Mouse (Mus musculus) CH12.LX (cell line): ENCODE results near the gene Gtf3c4.

Source experiments
- BHLHE40 ChIP-seq: IDR thresholded peaks from 2 replicates; pipeline ENCODE4 v1.6.1; 2011; ENCODE audit warnings: mild to moderate bottlenecking, low read depth, low read length, improper control_type of control experiment
- CHD1 ChIP-seq: IDR thresholded peaks from 2 replicates; pipeline ENCODE4 v1.6.1; 2012; ENCODE audit warnings: low read depth, low read length, improper control_type of control experiment, inconsistent platforms
- CTCF ChIP-seq, 2 experiments: IDR thresholded peaks in 1 of 2; conservative IDR thresholded peaks in 1 of 2; 2 replicates each; pipeline ENCODE4 v1.5.1; 2011 to 2012; ENCODE audit warnings: low read depth in 2 of 2, low read length in 2 of 2, improper control_type of control experiment in 1 of 2, inconsistent platforms in 1 of 2, mild to moderate bottlenecking in 1 of 2, moderate library complexity in 1 of 2
- EP300 ChIP-seq: IDR thresholded peaks from 2 replicates; pipeline ENCODE4 v1.6.1; 2011; ENCODE audit warnings: low read length, improper control_type of control experiment
- MAFK ChIP-seq: IDR thresholded peaks from 2 replicates; pipeline ENCODE4 v1.6.1; 2011; ENCODE audit warnings: low read length, improper control_type of control experiment; ENCODE audit not compliant: insufficient replicate concordance
- MAZ ChIP-seq: IDR thresholded peaks from 2 replicates; pipeline ENCODE4 v1.6.1; 2012; ENCODE audit warnings: low read depth, mild to moderate bottlenecking, inconsistent platforms, low read length, improper control_type of control experiment, moderate library complexity
- NELFE ChIP-seq: IDR thresholded peaks from 2 replicates; pipeline ENCODE4 v1.6.1; 2011; ENCODE audit warnings: low read depth, low read length, improper control_type of control experiment
- NRF1 ChIP-seq: IDR thresholded peaks from 2 replicates; pipeline ENCODE4 v1.6.1; 2014; ENCODE audit warnings: low read depth, mild to moderate bottlenecking, inconsistent platforms, low read length, improper control_type of control experiment, moderate library complexity
- POLR2A ChIP-seq: IDR thresholded peaks from 2 replicates; pipeline ENCODE4 v1.6.1; 2011; ENCODE audit warnings: low read depth, mild to moderate bottlenecking, improper control_type of control experiment, low read length
- RCOR1 ChIP-seq: conservative IDR thresholded peaks from 2 replicates; pipeline ENCODE4 v1.6.1; 2012; ENCODE audit warnings: low read depth, mild to moderate bottlenecking, inconsistent platforms, low read length, improper control_type of control experiment
- TBP ChIP-seq: conservative IDR thresholded peaks from 2 replicates; pipeline ENCODE4 v1.6.1; 2011; ENCODE audit warnings: low read depth, low read length, improper control_type of control experiment
- ZMIZ1 ChIP-seq: IDR thresholded peaks from 2 replicates; pipeline ENCODE4 v1.6.1; 2012; ENCODE audit warnings: low read depth, mild to moderate bottlenecking, inconsistent platforms, low read length, improper control_type of control experiment
- ZNF384 ChIP-seq: IDR thresholded peaks from 2 replicates; pipeline ENCODE4 v1.6.1; 2012; ENCODE audit warnings: low read depth, low read length, improper control_type of control experiment, inconsistent platforms

GRCm38 (mm10) chr2:28803406-28803805 is 36.8 kb downstream of the Gtf3c4 start:
- no peak for TF ChIP-seq POLR2A
- no peak for TF ChIP-seq CTCF (conservative IDR thresholded peaks at IDR 0.05 in 1 of 2, IDR thresholded peaks at IDR 0.05 in 1 of 2; ENCODE audit: low read depth in 2 of 2, low read length in 2 of 2)
- no peak for TF ChIP-seq ZMIZ1
- TF ChIP-seq MAFK, result no peak
- no peak for TF ChIP-seq NRF1
- TF ChIP-seq NELFE, result no peak
- TF ChIP-seq BHLHE40, result no peak
- TF ChIP-seq TBP, result no peak
- TF ChIP-seq EP300, result no peak
- no peak for TF ChIP-seq CHD1
- no peak for TF ChIP-seq MAZ
- no peak for TF ChIP-seq RCOR1
- TF ChIP-seq ZNF384, result no peak
